Mouse (Mus musculus): ENCODE results near the gene Parp16. TPM values are rescaled to one million over a fixed set of nuclear protein-coding genes. Genes with fewer than 3 reads are reported as not detected.
"Not testable (repeated sequence)": the region's sequence is repeated elsewhere in the genome, so short reads cannot be mapped to it uniquely, and the experiment has no call there.

Parp16 gene
- polyA plus RNA-seq, 1 experiment from 2014 or later = 5.4 TPM

DNA sequence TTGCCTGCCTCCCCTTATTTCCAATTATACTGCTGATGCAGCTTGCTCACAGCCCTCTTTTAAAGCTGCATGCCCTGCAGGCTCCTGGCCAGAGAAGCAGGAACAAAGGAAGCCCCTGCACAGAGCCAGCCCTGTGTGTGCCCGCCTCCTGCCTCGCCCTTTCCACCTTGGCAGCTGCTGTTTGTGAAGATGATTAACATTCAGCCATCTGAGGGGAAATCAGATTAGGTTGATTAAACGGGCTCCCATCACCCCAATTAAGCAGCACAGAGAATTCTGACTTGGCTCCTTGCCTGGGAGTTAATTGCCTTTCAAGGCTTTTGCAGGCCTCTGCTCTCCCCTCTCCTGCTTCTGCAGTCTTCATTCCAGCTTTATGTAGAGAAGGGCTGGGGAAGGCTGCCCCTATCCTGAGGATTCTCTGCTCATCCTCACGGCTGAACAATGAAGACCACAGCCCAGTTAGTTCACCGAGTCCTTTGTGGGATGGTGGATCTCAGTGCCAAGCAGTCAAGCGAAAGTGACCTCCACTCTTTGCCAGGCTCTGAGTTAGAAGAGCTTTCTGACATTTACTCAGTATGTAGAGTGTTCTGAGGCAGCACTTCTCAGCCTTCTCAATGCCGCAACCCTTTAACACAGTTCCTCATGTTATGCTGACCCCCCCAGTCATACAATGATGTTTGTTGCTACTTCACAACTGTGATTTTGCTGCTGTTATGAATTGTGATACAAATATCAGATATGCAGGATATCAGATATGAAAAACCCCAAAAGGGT is 72.8 kb downstream of the Parp16 start:
- Histone ChIP-seq H3K27me3 (ENCODE audit: control insufficient read depth, insufficient read depth, low read length) (no peaks in the 10 kb centered on the region), H3K9ac (ENCODE audit: low read length) (peak overlapping the region; percentile 41), H3K4me1 (replicated peaks; ENCODE audit: control insufficient read depth, insufficient read depth, low read length) (peaks cover 12% of the 10 kb centered on the region), H3K4me3 (ENCODE audit: low read depth, low read length) (no peak overlapping the region), H3K9me3 (ENCODE audit: control insufficient read depth, low read length) (no peaks in the 10 kb centered on the region), H3K27ac (ENCODE audit: low read depth, low read length) (peak overlapping the region; percentile 92), H3K36me3 (ENCODE audit: control insufficient read depth, insufficient read depth, low read length) (no peaks in the 10 kb centered on the region), H3K4me2 (ENCODE audit: low read depth, low read length, severe bottlenecking) (0 out of 2 replicates have a peak overlapping the region, but pooled peaks have one; percentile 24)
- 17% methylated on average over 7 of the region's 7 CpGs for WGBS
- DNase-seq (ENCODE audit: low spot score) (peak; percentile 88), ATAC-seq (replicated peaks; ENCODE audit: low FRiP score) (peak; percentile 94)

DNA sequence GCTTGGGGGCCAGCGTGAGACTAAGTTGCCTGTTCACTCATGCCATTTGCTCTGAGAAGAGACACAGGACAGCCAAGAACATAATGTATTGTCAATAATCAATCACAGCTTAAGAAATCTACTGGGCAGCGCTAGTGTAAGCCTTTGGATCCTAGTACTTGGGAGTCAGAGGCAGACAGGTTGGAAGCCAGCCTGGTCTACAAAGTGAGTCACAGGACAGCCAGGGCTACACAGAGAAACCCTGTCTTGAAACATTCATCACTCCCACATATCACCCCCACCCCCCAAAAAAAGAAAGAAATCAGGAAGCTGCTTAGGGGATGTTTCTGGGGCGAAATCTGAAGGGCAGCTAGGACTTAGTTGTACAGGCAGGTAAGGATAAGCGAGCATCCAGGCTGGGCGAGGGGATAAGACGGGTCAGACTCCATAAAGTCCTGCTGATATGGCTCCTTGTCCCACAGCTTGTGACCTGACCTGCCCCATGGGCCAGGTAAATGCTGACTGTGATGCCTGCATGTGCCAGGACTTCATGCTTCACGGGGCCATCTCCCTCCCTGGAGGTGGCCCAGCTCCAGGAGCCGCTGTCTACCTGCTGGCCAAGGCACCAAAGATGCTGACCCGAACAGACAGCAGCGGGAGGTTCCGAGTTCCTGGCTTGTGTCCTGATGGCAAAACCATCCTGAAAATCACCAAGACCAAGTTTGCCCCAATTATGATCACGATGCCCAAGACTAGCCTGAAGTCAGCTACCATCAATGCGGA is 78.1 kb downstream of the Parp16 start:
- no peaks in the 10 kb centered on the region for H3K9me3 ChIP-seq (ENCODE audit: control insufficient read depth, low read length)
- peaks cover 3% of the 10 kb centered on the region for H3K4me1 ChIP-seq (replicated peaks; ENCODE audit: control insufficient read depth, insufficient read depth, low read length)
- no peak overlapping the region for H3K27ac ChIP-seq (ENCODE audit: low read depth, low read length)
- WGBS = 91% methylated on average over 13 of the region's 13 CpGs
- H3K4me3 ChIP-seq (ENCODE audit: low read depth, low read length) = no peak overlapping the region
- DNase-seq (ENCODE audit: low spot score) (no peak), ATAC-seq (replicated peaks; ENCODE audit: low FRiP score) (no peak)
- H3K36me3 ChIP-seq (ENCODE audit: control insufficient read depth, insufficient read depth, low read length) = no peaks in the 10 kb centered on the region
- H3K9ac ChIP-seq (ENCODE audit: low read length) = no peak overlapping the region
- H3K4me2 ChIP-seq (ENCODE audit: low read depth, low read length, severe bottlenecking) = no peak overlapping the region
- no peaks in the 10 kb centered on the region for H3K27me3 ChIP-seq (ENCODE audit: control insufficient read depth, insufficient read depth, low read length)

DNA sequence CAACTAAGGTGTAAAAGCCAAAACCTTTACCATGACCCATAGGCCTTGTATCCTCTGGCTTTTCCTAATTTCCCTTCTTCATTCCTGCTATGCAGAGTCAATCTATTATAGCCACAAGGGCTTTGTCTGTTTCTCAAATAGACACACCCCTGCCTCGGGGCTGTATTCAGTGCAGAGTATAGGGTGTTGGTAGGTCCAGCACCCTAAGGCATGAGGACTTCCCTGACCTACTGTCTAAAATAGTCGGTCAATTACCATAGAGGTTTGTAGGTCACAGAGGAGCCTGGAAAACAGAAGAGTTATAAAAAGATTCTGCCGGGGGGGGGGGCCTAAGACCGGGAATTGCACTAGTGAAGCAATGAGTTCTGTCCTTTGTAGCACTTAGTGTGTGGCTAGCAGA is 78.7 kb downstream of the Parp16 start:
- no peak for ATAC-seq (replicated peaks; ENCODE audit: low FRiP score)
- Histone ChIP-seq H3K4me1 (replicated peaks; ENCODE audit: control insufficient read depth, insufficient read depth, low read length) (no peaks in the 10 kb centered on the region), H3K27ac (ENCODE audit: low read depth, low read length) (no peak overlapping the region), H3K9ac (ENCODE audit: low read length) (no peak overlapping the region), H3K36me3 (ENCODE audit: control insufficient read depth, insufficient read depth, low read length) (no peaks in the 10 kb centered on the region), H3K4me3 (ENCODE audit: low read depth, low read length) (no peak overlapping the region), H3K4me2 (ENCODE audit: low read depth, low read length, severe bottlenecking) (no peak overlapping the region), H3K9me3 (ENCODE audit: control insufficient read depth, low read length) (no peaks in the 10 kb centered on the region), H3K27me3 (ENCODE audit: control insufficient read depth, insufficient read depth, low read length) (no peaks in the 10 kb centered on the region)
- 77% methylated on average over 4 of the region's 4 CpGs for WGBS
- DNase-seq (ENCODE audit: low spot score) = no peak

DNA sequence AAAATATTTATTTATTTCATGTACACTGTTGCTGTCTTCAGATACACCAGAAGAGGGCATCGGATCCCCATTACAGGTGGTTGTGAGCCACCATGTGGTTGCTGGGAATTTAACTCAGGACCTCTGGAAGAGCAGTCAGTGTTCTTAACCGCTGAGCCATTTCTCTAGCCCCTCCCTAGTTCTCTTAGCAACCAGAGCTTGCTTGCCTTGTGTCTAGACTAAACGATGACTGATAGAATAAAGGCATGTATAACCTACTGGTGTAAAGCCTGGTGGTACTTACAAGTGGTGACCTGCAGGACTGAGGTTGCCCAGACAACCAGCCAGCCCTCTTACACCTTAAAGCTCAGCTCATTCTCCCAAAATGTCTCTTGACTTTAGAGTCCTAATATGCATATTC is 79.7 kb downstream of the Parp16 start:
- not testable (repeated sequence) for H3K36me3 ChIP-seq (ENCODE audit: control insufficient read depth, insufficient read depth, low read length); H3K4me2 ChIP-seq (ENCODE audit: low read depth, low read length, severe bottlenecking); H3K27me3 ChIP-seq (ENCODE audit: control insufficient read depth, insufficient read depth, low read length); H3K27ac ChIP-seq (ENCODE audit: low read depth, low read length); H3K4me1 ChIP-seq (replicated peaks; ENCODE audit: control insufficient read depth, insufficient read depth, low read length); ATAC-seq (replicated peaks; ENCODE audit: low FRiP score); H3K9me3 ChIP-seq (ENCODE audit: control insufficient read depth, low read length); H3K9ac ChIP-seq (ENCODE audit: low read length); DNase-seq (ENCODE audit: low spot score); H3K4me3 ChIP-seq (ENCODE audit: low read depth, low read length)
- WGBS = 82% methylated on average over 3 of the region's 3 CpGs

DNA sequence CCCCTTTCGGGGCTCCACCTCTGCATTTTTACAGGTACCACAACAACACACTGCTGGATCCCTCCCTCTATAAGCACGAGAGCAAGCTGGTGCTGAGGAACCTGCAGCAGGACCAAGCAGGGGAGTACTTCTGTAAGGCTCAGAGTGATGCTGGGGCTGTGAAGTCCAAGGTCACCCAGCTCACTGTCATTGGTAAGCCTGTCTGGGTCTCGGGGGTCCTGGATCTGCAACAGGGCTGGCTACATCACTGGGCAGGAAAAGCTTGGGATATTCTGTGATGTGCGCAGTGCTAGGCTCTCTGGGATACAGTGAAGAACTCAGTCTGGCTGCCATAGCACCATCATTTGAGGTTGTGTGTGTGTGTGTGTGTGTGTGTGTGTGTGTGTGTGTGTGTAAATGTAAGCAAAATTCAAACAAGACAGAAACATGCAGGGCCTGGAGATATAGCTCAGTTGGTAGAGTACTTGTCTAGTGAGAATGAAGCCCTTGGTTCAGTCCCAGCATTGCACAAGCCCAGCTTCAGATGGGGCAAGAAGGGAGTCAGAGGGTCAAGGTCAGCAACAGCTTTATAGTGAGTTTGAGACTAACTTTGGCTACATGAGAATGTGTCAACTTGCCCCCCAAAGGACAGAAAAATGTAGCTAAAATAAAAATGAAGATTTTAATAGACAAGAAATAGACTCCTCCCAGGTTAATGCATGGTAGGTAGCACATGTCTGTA is 80.8 kb downstream of the Parp16 start:
- 76% methylated on average over 4 of the region's 4 CpGs for WGBS
- no peaks in the 10 kb centered on the region for H3K9me3 ChIP-seq (ENCODE audit: control insufficient read depth, low read length)
- DNase-seq (ENCODE audit: low spot score) = no peak
- no peak overlapping the region for H3K4me2 ChIP-seq (ENCODE audit: low read depth, low read length, severe bottlenecking)
- H3K27me3 ChIP-seq (ENCODE audit: control insufficient read depth, insufficient read depth, low read length) = no peaks in the 10 kb centered on the region
- ATAC-seq (replicated peaks; ENCODE audit: low FRiP score) = no peak
- no peaks in the 10 kb centered on the region for H3K4me1 ChIP-seq (replicated peaks; ENCODE audit: control insufficient read depth, insufficient read depth, low read length)
- no peak overlapping the region for H3K9ac ChIP-seq (ENCODE audit: low read length)
- H3K36me3 ChIP-seq (ENCODE audit: control insufficient read depth, insufficient read depth, low read length) = no peaks in the 10 kb centered on the region
- H3K4me3 ChIP-seq (ENCODE audit: low read depth, low read length) = no peak overlapping the region
- H3K27ac ChIP-seq (ENCODE audit: low read depth, low read length) = no peak overlapping the region

DNA sequence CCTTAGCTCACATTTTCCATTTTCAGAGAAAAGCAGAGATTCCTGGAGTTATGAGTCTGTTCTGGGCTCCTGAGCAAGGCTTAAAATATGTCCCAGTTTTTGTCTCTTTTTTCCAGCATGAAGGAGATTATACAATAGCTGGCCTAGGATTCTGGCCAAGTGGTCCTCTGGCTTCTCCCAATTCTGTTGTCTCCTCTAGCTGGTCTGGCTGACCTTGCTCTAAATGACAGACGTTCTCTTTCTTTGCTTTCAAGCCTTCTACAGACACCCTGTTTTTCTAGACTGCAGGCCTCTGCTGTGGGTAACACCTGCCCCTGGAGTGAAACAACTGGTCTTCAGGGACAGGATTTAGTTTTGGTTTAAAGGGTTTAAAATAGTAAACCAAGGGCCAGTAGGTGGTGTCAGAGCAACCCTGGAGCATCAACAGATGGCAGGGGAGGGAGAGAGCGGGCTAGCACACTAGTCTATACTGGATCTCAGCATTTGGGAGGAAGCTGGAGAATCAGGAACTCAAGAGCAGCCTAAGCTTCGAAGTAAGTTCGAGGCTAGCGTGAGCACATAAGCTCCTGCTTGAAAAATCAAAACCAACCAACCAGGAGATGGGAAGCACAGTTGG is 86.5 kb downstream of the Parp16 start:
- Histone ChIP-seq H3K9ac (ENCODE audit: low read length) (no peak overlapping the region), H3K27ac (ENCODE audit: low read depth, low read length) (no peak overlapping the region)

DNA sequence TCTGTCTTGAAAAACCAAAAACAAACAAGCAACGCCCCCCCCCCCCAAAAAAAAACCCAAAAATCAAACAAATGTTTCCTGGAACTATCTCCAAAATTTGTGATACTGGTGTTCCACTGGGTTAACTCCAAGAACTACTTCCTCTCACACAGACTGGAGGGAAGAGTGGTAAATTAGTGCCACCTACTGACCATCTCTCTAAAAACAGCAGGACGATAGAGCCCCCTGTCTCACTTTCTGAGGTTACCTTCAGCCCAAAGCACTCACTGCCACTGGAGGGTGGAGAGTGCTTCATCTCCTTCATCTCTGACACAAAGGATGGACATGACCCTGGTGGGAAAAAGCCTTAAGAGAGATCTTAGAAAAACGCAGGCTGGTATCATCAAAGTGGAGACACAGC is 88.1 kb downstream of the Parp16 start:
- DNase-seq (ENCODE audit: low spot score) = no peak
- Histone ChIP-seq H3K27ac (ENCODE audit: low read depth, low read length) (no peak overlapping the region), H3K36me3 (ENCODE audit: control insufficient read depth, insufficient read depth, low read length) (no peaks in the 10 kb centered on the region), H3K4me1 (replicated peaks; ENCODE audit: control insufficient read depth, insufficient read depth, low read length) (no peaks in the 10 kb centered on the region), H3K4me3 (ENCODE audit: low read depth, low read length) (no peak overlapping the region), H3K9ac (ENCODE audit: low read length) (no peak overlapping the region), H3K9me3 (ENCODE audit: control insufficient read depth, low read length) (no peaks in the 10 kb centered on the region), H3K4me2 (ENCODE audit: low read depth, low read length, severe bottlenecking) (no peak overlapping the region), H3K27me3 (ENCODE audit: control insufficient read depth, insufficient read depth, low read length) (no peaks in the 10 kb centered on the region)
- 1% methylated on average over 3 of the region's 3 CpGs for WGBS
- no peak for ATAC-seq (replicated peaks; ENCODE audit: low FRiP score)

More for the DNA sequence above, 86.5 kb downstream of the Parp16 start:
- ATAC-seq (replicated peaks; ENCODE audit: low FRiP score) (no peak), DNase-seq (ENCODE audit: low spot score) (no peak)
- 71% methylated on average over 5 of the region's 5 CpGs for WGBS
- H3K4me1 ChIP-seq (replicated peaks; ENCODE audit: control insufficient read depth, insufficient read depth, low read length) = no peaks in the 10 kb centered on the region
- H3K9me3 ChIP-seq (ENCODE audit: control insufficient read depth, low read length) = no peaks in the 10 kb centered on the region
- H3K4me3 ChIP-seq (ENCODE audit: low read depth, low read length) = no peak overlapping the region
- H3K27me3 ChIP-seq (ENCODE audit: control insufficient read depth, insufficient read depth, low read length) = no peaks in the 10 kb centered on the region
- no peaks in the 10 kb centered on the region for H3K36me3 ChIP-seq (ENCODE audit: control insufficient read depth, insufficient read depth, low read length)
- no peak overlapping the region for H3K4me2 ChIP-seq (ENCODE audit: low read depth, low read length, severe bottlenecking)

DNA sequence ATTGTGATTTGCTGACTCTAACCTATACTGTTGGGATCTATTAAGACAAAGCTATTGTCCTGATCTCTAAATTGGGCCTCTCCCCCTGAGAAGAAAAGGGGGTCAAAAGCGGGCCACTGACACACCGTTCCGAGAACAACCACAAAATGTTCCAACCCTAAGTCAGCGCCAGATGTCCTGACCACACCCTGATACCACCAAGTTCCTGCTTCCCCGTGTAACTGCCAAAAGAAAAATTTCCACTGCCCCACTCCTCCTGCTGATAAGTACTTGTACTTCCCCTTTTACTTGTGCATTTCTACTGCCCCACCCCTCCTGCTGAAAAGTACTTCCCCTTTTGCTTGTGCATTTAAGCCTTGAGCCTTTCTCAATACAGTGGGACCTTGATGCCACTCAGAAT is 93.1 kb downstream of the Parp16 start:
- not testable (repeated sequence) for H3K9ac ChIP-seq (ENCODE audit: low read length); DNase-seq (ENCODE audit: low spot score); H3K36me3 ChIP-seq (ENCODE audit: control insufficient read depth, insufficient read depth, low read length); H3K4me2 ChIP-seq (ENCODE audit: low read depth, low read length, severe bottlenecking); H3K27me3 ChIP-seq (ENCODE audit: control insufficient read depth, insufficient read depth, low read length); H3K9me3 ChIP-seq (ENCODE audit: control insufficient read depth, low read length); ATAC-seq (replicated peaks; ENCODE audit: low FRiP score); H3K4me3 ChIP-seq (ENCODE audit: low read depth, low read length); H3K4me1 ChIP-seq (replicated peaks; ENCODE audit: control insufficient read depth, insufficient read depth, low read length); H3K27ac ChIP-seq (ENCODE audit: low read depth, low read length)
- WGBS = 91% methylated on average over 4 of the region's 5 CpGs
